Mouse (Mus musculus) ovary, postnatal 10 days (tissue): ENCODE measurements at regions not wholly inside any gene's neighbourhood (a gene's known extent, or its start where the extent isn't known, plus 50 kb on each side); places are given as distances from the start of the nearest gene placed in this dataset.
A peak's percentile ranks its signal among the peaks of the same experiment; 100 is the strongest.
"Not testable (repeated sequence)": the region's sequence is repeated elsewhere in the genome, so short reads cannot be mapped to it uniquely, and the experiment has no call there.

Experiments used
- DNase-seq: peaks from one replicate; pipeline ENCODE4 v3.0.0; 2022; ENCODE audit warnings: low spot score

- no peak for DNase-seq
Observed at GRCm38 (mm10) chr16:73652976-73653690, 758.5 kb downstream of the Robo2 start.

DNA sequence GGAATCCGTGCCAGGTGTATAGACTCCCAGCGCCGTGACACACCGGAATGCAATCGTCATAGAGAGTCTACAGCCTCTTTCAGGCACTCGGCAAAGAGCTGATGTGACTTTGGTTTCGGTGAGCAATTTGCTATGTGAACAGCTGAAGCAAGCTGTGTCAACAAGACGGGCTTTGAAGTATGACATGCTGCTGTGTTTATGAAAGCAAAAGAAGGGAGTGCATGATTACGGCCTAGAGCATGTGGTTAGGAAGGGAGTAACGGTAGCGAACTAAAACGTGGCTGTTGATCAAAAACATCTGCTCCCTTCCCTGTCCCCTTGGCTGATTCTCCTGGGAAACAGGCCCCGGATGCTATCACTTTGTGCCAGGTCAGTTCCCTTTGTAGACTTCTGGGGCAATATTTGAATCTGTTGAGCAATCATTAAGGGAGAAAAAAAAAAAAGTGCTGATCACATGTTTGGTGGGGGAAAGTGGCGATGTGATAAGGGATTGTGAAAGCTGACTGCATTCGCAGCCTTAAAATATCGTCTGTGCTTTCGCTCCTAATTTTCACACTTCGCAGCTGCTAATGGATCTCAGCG lies 764.3 kb downstream of the Robo2 start:
- DNase-seq, result peak; percentile 9

GRCm38 (mm10) chr16:73613017-73613416 lies 798.6 kb downstream of the Robo2 start:
- no peak for DNase-seq

DNA sequence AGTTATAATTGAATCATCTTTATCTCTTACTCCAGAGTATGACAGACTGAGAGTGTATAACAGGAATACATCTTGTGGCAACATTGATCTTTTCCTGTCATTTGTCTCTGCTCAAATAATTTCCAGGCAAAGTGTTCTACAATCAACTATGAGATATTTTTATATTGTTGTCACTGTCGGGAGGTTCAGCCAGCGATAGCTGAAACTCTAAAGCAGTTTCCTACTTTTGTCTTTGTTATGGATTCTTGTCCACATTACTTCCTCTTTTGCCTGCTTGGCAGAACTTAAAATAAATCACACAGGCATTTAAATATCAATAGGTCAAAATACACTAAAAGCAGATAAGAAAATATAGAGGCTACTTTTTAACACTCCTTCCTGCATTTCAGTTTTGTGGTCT lies 820.2 kb downstream of the Robo2 start:
- no peak for DNase-seq

- no peak for DNase-seq
Observed at GRCm38 (mm10) chr16:73561216-73561615, 850.4 kb downstream of the Robo2 start.

- DNase-seq, result no peak
Observed at GRCm38 (mm10) chr16:73556940-73557339, 854.7 kb downstream of the Robo2 start.

GRCm38 (mm10) chr16:73543651-73544050 lies 868.0 kb downstream of the Robo2 start:
- DNase-seq, result no peak

DNA sequence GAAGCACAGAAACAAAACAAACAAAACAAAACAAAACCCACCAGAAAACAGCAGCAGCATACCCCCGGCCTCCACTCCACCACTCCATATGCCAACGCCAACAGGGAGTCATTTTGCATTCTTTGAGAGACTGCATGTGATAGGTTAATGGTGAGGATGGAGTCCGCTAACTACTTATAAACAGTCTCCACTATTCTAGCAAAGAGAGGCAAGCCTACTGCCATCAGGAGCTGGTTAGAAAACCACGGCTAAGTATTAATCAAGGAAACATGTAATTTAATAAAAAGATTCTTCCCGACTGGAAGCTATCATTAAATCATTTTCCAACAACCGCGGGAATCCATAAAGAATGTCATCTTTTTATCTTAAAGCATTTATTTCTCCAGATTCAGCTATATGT lies 873.6 kb downstream of the Robo2 start:
- no peak for DNase-seq

DNA sequence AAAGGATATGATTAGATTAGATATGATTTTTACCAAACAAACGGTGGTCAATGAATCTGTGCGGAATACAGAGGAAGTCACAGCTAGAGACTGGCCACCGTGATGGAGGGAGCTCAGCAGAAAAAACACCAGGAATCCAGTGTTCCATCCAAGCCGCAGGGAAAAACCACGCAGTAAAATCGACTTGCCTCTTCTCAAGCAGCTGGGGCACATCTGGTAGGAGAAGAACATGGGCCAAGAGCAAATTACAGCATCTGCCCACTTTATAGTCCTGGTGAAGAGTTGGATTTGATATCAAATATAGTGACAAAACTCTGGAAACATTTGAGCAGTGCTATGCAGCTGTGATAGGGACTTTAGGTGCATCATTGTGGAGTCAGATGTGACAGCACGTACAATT lies 874.1 kb downstream of the Robo2 start:
- DNase-seq, result no peak

DNA sequence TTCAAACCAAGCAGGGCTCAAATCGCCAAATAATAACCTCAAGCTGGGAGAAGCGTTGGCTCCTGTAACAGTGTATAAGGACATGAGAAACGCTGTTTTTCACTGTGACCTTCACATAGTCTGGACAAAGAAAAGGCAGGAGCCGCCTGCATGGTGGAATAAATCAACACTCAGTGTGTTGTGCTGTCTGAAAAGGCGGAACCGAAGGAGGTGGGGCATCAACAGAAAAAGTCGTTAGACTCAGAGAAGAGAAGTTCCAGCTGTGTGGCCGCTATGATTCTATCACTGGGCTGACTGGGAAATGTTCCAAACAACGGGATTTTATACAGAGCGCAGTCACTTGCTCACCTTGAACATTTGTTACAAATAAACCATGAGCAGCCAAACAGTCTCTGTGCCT lies 881.4 kb downstream of the Robo2 start:
- peak; percentile 3 for DNase-seq

DNA sequence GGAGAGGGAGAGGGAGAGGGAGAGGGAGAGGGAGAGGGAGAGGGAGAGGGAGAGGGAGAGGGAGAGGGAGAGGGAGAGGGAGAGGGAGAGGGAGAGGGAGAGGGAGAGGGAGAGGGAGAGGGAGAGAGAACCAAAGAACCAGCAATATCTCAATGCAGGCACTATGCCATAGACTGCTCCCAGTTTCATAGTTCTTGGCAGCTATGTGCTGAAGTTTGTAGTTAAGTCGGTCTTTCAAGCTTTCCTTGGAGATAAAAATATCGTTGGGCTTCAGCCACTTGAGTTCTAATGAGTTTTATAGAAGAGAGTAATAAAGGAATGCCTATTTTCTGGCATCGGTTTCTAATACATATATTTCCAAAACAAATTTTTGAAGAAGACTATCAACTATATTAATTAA lies 888.7 kb downstream of the Robo2 start:
- not testable (repeated sequence) for DNase-seq

- DNase-seq, result no peak
Observed at GRCm38 (mm10) chr16:73504759-73505158, 906.9 kb downstream of the Robo2 start.

GRCm38 (mm10) chr16:73498636-73499208 lies 912.9 kb downstream of the Robo2 start:
- no peak for DNase-seq

- no peak for DNase-seq
Observed at GRCm38 (mm10) chr16:73483214-73483856, 928.3 kb downstream of the Robo2 start.

DNA sequence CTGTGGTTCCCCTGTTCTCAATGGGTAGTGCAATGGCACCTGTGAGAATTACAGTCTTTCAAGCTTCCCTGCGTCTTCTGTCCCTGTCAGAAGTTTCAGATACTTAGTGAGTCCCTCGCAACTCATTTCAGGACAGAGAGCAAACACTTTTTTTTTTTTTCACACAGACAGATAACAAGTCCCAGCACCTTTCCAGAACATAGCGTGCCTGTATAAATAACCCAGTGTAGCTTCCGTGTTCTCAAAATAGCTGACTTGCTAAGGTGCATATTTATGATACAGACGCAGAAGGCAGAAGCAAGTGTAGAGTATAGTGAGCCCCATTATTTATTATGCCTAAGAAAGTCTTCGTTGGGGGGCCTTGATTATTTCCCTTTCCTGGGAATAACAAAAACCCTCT lies 929.4 kb downstream of the Robo2 start:
- no peak for DNase-seq

- no peak for DNase-seq
Observed at GRCm38 (mm10) chr16:73473502-73473901, 938.1 kb downstream of the Robo2 start.

DNA sequence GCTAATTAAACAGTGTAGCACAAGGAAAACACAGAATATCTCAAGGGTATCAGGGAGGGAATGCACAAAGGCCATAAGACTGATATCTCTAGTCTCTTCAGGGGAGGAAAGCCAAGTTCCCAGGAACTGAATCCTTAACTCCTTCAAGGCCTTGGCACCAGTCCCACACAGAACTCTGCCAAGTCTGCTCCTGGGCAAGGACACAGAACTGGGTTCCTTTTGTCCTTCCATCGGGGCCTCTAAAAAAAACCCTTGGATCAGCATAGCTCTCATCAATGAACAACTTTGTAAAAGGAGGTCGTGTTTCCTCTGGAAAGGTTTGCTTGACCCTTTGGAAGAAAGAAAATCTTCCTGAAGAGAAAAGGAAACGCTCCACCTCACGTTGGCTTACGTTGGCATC lies 940.1 kb downstream of the Robo2 start:
- DNase-seq, result peak; percentile 12

DNA sequence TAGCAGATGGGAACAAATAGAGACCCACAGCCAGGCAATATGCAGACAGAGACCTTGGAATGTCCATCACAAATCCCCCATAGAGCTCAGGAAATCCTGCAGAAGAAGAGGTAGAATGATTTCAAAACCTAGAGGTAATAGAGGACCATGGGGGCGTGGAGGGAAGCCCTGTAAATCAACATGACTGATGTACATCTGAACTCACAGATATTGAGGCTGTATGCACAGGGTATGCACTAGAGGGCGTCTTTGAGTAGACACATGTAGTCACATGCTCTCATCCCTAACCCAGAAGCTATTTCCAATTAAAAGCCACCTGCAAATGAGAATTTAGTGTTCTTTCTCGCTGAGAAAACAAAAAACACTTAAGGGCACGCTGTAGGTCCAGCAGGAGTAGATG lies 941.1 kb downstream of the Robo2 start:
- no peak for DNase-seq

- no peak for DNase-seq
Observed at GRCm38 (mm10) chr16:73466296-73466695, 945.3 kb downstream of the Robo2 start.

- DNase-seq, result no peak
Observed at GRCm38 (mm10) chr16:73462516-73462915, 949.1 kb downstream of the Robo2 start.

- no peak for DNase-seq
Observed at GRCm38 (mm10) chr16:73450634-73451245, 960.9 kb downstream of the Robo2 start.

DNA sequence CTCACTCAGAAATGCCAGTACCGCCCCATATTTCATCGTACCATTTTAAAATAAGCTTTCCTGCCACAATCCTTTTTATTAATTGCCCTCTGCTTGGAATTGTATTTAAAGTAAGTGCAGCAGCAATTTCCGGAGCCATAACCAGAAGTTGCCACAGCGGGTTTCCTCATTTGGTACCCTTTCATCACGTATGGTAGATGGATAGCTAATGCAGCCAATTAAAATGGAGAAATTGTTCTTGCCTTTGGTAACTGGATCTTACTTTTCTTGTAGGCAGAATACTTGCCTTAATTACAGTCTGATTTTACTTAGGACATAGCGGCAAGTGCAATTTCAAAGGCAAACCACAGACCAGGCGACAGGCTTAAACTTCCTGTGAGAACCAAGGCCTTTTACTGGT lies 961.8 kb downstream of the Robo2 start:
- no peak for DNase-seq

DNA sequence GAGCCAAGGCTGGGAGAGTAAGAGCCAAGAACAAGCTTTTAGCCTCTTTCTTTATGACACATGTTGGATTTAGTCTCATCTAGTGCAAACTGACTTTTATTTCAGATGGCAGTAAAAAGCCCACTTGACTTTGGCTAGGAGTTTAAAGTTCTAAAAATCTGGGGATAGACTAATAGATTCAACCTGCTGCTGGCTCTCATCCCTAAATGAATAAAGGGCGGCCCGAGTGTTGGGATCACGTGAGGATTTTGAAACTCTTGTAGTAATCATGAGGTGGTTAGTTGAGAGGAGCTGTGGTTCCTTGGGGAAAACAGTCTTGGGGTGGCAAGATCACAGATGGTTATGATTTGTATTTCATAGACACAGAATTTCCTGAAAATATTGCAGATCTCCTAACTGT lies 975.9 kb downstream of the Robo2 start:
- DNase-seq, result no peak
